Mouse (Mus musculus): ENCODE data around the gene Nfib.
"Not testable (repeated sequence)": the region's sequence is repeated elsewhere in the genome, so short reads cannot be mapped to it uniquely, and the experiment has no call there.

Gene Nfib

GRCm38 (mm10) chr4:82283536-82283935, 422.0 kb downstream of the Nfib start:
- DNase-seq: no peak

GRCm38 (mm10) chr4:82275996-82276395, 429.6 kb downstream of the Nfib start:
- no peak for DNase-seq

GRCm38 (mm10) chr4:82273049-82273754, 432.3 kb downstream of the Nfib start:
- DNase-seq: no peak

GRCm38 (mm10) chr4:82272099-82272498, 433.5 kb downstream of the Nfib start:
- DNase-seq: no peak

- no peak for DNase-seq
These were observed 434.0 kb downstream of the Nfib start for GRCm38 (mm10) chr4:82271547-82271946.

GRCm38 (mm10) chr4:82267832-82268778, 437.4 kb downstream of the Nfib start:
- no peak for DNase-seq

GRCm38 (mm10) chr4:82266066-82266619, 439.4 kb downstream of the Nfib start:
- DNase-seq: no peak

- DNase-seq: not testable (repeated sequence)
These were observed 447.0 kb downstream of the Nfib start for GRCm38 (mm10) chr4:82258545-82258944.

- no peak for DNase-seq
These were observed 453.5 kb downstream of the Nfib start for GRCm38 (mm10) chr4:82252054-82252453.

- DNase-seq: no peak
These were observed 455.2 kb downstream of the Nfib start for GRCm38 (mm10) chr4:82250355-82250659.

GRCm38 (mm10) chr4:82249518-82250354, 455.8 kb downstream of the Nfib start:
- DNase-seq: no peak

- DNase-seq: no peak
These were observed 456.6 kb downstream of the Nfib start for GRCm38 (mm10) chr4:82248961-82249360.

GRCm38 (mm10) chr4:82248031-82248430, 457.5 kb downstream of the Nfib start:
- DNase-seq: no peak

- peak; percentile 63 for DNase-seq
These were observed 459.3 kb downstream of the Nfib start for GRCm38 (mm10) chr4:82246290-82246689.
